Mouse (Mus musculus): ENCODE measurements around the gene Hoxd12. TPM values are rescaled to one million over a fixed set of nuclear protein-coding genes. Genes with fewer than 3 reads are reported as not detected.

The Hoxd12 gene
- polyA plus RNA-seq, 1 experiment from 2014 or later, result not detected

DNA sequence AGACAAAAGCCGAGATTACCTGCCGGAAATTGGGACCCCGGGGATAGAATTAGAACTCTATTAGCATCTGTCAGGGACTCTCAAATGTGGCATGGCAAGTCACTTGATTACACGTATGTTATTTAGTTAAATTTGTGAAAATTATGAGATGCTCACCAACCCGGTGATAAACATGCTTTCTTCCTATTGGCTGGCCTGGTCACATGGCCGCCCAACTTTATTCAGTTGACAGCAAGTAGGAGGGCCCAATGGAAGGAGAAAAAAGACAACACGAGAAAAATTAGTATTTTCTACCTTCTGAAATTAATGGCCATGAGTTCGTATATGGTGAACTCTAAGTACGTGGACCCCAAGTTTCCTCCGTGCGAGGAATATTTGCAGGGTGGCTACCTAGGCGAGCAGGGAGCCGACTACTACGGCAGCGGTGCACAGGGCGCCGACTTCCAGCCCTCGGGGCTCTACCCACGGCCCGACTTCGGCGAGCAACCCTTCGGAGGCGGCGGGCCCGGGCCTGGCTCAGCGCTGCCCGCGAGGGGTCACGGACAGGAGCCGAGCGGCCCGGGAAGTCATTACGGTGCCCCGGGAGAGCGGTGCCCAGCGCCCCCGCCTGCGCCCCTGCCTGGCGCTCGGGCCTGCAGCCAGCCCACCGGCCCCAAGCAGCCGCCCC lies 52.3 kb downstream of the Hoxd12 start:
- DNase-seq (ENCODE audit: low spot score), result no peak

MicroRNAs encoded within 50 kb of the gene (microRNA counts, 519-probe panel; counts per million panel counts)
- 473 counts per million, percentile 71 among the panel's probes with 10 or more counts for microRNA mmu-miR-10b

Small RNA genes lying within 50 kb of the gene (microRNA-seq; reads per million reads assigned to microRNA genes)
- gene Gm44463 (ENCODE audit: borderline number of aligned reads) (not detected), gene Mir10b (ENCODE audit: borderline number of aligned reads) (2,899 reads per million, percentile 80 among the genes with 10 or more reads in this experiment)

Other genes starting within 250 kb of the Hoxd12 start
- gene Lnpk, start 95.6 kb upstream of the Hoxd12 start, polyA plus RNA-seq (2015; fragmentation: Nextera tagmentation; extraction: Ambion mirVana), result 26.0 and 32.7 TPM in 2 replicates
- not detected in 2 replicates for gene Evx2, start 15.5 kb upstream of the Hoxd12 start, polyA plus RNA-seq (2015; fragmentation: Nextera tagmentation; extraction: Ambion mirVana)
- gene Hoxd13, start 6.7 kb upstream of the Hoxd12 start, polyA plus RNA-seq (2015; fragmentation: Nextera tagmentation; extraction: Ambion mirVana), result not detected in 2 replicates
- not detected in 2 replicates for gene Hoxd11, start 4.5 kb downstream of the Hoxd12 start, polyA plus RNA-seq (2015; fragmentation: Nextera tagmentation; extraction: Ambion mirVana)
- gene Hoxd10, start 16.9 kb downstream of the Hoxd12 start, polyA plus RNA-seq (2015; fragmentation: Nextera tagmentation; extraction: Ambion mirVana), result 0.14 TPM in 1 of 2 replicates, not detected in the other
- 0.28 and 0.52 TPM in 2 replicates for gene Hoxd9, start 22.7 kb downstream of the Hoxd12 start, polyA plus RNA-seq (2015; fragmentation: Nextera tagmentation; extraction: Ambion mirVana)
- gene Hoxd8, start 29.6 kb downstream of the Hoxd12 start, polyA plus RNA-seq (2015; fragmentation: Nextera tagmentation; extraction: Ambion mirVana), result 0.72 and 0.73 TPM in 2 replicates
- gene Hoxd3, start 36.9 kb downstream of the Hoxd12 start, polyA plus RNA-seq (2015; fragmentation: Nextera tagmentation; extraction: Ambion mirVana), result 0.10 and 0.37 TPM in 2 replicates
- 0.17 TPM in 1 of 2 replicates, not detected in the other for gene Hoxd4, start 36.9 kb downstream of the Hoxd12 start, polyA plus RNA-seq (2015; fragmentation: Nextera tagmentation; extraction: Ambion mirVana)
- not detected in 2 replicates for gene Gm28230, start 51.7 kb downstream of the Hoxd12 start, polyA plus RNA-seq (2015; fragmentation: Nextera tagmentation; extraction: Ambion mirVana)
- not detected in 2 replicates for gene Hoxd1, start 88.0 kb downstream of the Hoxd12 start, polyA plus RNA-seq (2015; fragmentation: Nextera tagmentation; extraction: Ambion mirVana)
- 92.9 and 95.3 TPM in 2 replicates for gene Mtx2, start 150.8 kb downstream of the Hoxd12 start, polyA plus RNA-seq (2015; fragmentation: Nextera tagmentation; extraction: Ambion mirVana)